ENCODE assay signal across 8 mouse cellular contexts in genomic region chr17:87105941-87106340, GRCm38 (mm10). TPM values are rescaled to one million over a fixed set of nuclear protein-coding genes. Genes with fewer than 3 reads are reported as not detected.
A peak's percentile ranks its signal among the peaks of the same experiment; 100 is the strongest.
DNase-seq lines count a peak whose midpoint lies in the region; ATAC-seq and TF ChIP-seq lines count a peak whose summit lies in the region.

No protein-coding gene starts in this region.

- no peak for TF ChIP-seq POLR2A in liver, adult 2 months (IDR thresholded peaks at IDR 0.05; ENCODE audit: extremely low read depth, insufficient read depth, low read length)

- DNase-seq in liver, adult 2 months (ENCODE audit: extremely low read depth, low read depth, low spot score): no peak
- DNase-seq in liver: no peak
- no peak for DNase-seq in embryonic facial prominence, embryonic 10.5 days (ENCODE audit: low spot score)
- peak; percentile 25 for DNase-seq in heart, postnatal 4 days
- no peak for DNase-seq in right cerebral cortex, postnatal 4 days
- no peak for DNase-seq in layer of hippocampus, postnatal 14 days (ENCODE audit: low spot score in 2 of 2)

- H3K27ac ChIP-seq in liver, adult 2 months (replicated peaks; ENCODE audit: insufficient read depth, low read depth, low read length): peak overlapping the region; percentile 74
- H3K27ac ChIP-seq in embryonic facial prominence, embryonic 10.5 days (replicated peaks): no peak overlapping the region
- peak overlapping the region; percentile 96 for H3K27ac ChIP-seq in macrophage

- peaks cover 8% of the 10 kb centered on the region; the same call in 1 of the 2 replicates for H3K79me2 ChIP-seq in liver, adult 2 months (ENCODE audit: control insufficient read depth, insufficient read depth, low read length)
- H3K79me2 ChIP-seq in macrophage (ENCODE audit: inconsistent target): peaks cover 31% of the 10 kb centered on the region

- no peak overlapping the region for H3K4me3 ChIP-seq in liver, adult 2 months (ENCODE audit: insufficient read depth, low read depth, low read length)
- H3K4me3 ChIP-seq in embryonic facial prominence, embryonic 10.5 days: 0 out of 2 replicates have a peak overlapping the region, but pooled peaks have one; percentile 93
- peak overlapping the region; percentile 43 for H3K4me3 ChIP-seq in macrophage (ENCODE audit: inconsistent target)

- no peak for TF ChIP-seq CTCF in liver, adult 2 months (IDR thresholded peaks at IDR 0.05; ENCODE audit: low read depth, low read length)

- H3K9ac ChIP-seq in liver, adult 2 months (ENCODE audit: low read depth, low read length): no peak overlapping the region

- peaks cover 27% of the 10 kb centered on the region for H3K4me1 ChIP-seq in liver, adult 2 months (ENCODE audit: control insufficient read depth, insufficient read depth, low read length)
- peaks cover 24% of the 10 kb centered on the region for H3K4me1 ChIP-seq in embryonic facial prominence, embryonic 10.5 days

- H3K9me3 ChIP-seq in embryonic facial prominence, embryonic 10.5 days: no peaks in the 10 kb centered on the region

- H3K36me3 ChIP-seq in liver, adult 2 months (ENCODE audit: control insufficient read depth, insufficient read depth, low read length): no peaks in the 10 kb centered on the region
- H3K36me3 ChIP-seq in embryonic facial prominence, embryonic 10.5 days (replicated peaks): no peaks in the 10 kb centered on the region
- H3K36me3 ChIP-seq in macrophage (ENCODE audit: inconsistent target): no peaks in the 10 kb centered on the region

- WGBS in liver, adult 2 months: 71% methylated on average over 7 of the region's 7 CpGs
- 89% methylated on average over 7 of the region's 7 CpGs for WGBS in embryonic facial prominence, embryonic 10.5 days
- 95% methylated on average over 7 of the region's 7 CpGs for WGBS in macrophage (ENCODE audit: missing documents)

- H3K27me3 ChIP-seq in liver, adult 2 months (ENCODE audit: control insufficient read depth, insufficient read depth, low read length): no peaks in the 10 kb centered on the region
- H3K27me3 ChIP-seq in embryonic facial prominence, embryonic 10.5 days (replicated peaks; ENCODE audit: low read depth, poor library complexity, severe bottlenecking): no peaks in the 10 kb centered on the region

- no peak for ATAC-seq in erythroid progenitor cell, adult 5-6 weeks (replicated peaks; ENCODE audit: low FRiP score, poor library complexity, severe bottlenecking)

RNA-seq across cellular contexts. Expression of gene Socs5, which starts 1.5 kb away (rescaled TPM):
- total RNA-seq in liver, adult 2 months (2014; rRNA removed): 4.8 and 5.2 TPM in 2 replicates
- 2.4 and 2.9 TPM in 2 replicates for polyA plus RNA-seq in liver, adult 2 months (2012; rRNA removed)
- 8.4 and 10.2 TPM in 2 replicates for polyA plus RNA-seq in embryonic facial prominence, embryonic 10.5 days (2016; fragmentation: Nextera tagmentation; extraction: Ambion mirVana)
- total RNA-seq in heart, postnatal 4 days (2021): 10 to 100 TPM; 25.8 to 26.7 TPM
- 10 to 100 TPM; 20.0 to 55.2 (median 35.6) TPM for total RNA-seq in macrophage (2018; cell fraction: chromatin; rRNA removed)
- total RNA-seq in macrophage (2018; cell fraction: cytosol; rRNA removed): 10 to 100 TPM in 21 of 26 experiments, 1 to 10 TPM in 5; 7.5 to 17.9 (median 12.7) TPM
- total RNA-seq in macrophage (2018; cell fraction: nucleus; rRNA removed): 10 to 100 TPM; 14.1 to 56.0 (median 28.9) TPM
- 6.0 to 13.9 TPM (median 13.1 TPM) in 3 replicates for polyA plus RNA-seq in macrophage (2018)
- total RNA-seq in layer of hippocampus, postnatal 14 days (2021): 10 to 100 TPM; 66.3 to 67.8 TPM
- total RNA-seq in erythroid progenitor cell, adult 5-6 weeks (2015; ENCODE audit: low replicate concordance): 0.84 and 4.0 TPM in 2 replicates
- total RNA-seq in erythroid progenitor cell, adult 5-6 weeks (2017; ENCODE audit: low replicate concordance): 1.2 TPM in 1 of 2 replicates, not detected in the other
